Mouse (Mus musculus): ENCODE results near the gene Gm49368.

Gm49368 gene

GRCm38 (mm10) chr7:128057860-128058259, 4.6 kb upstream of the Gm49368 start:
- DNase-seq (ENCODE audit: low spot score), result no peak

GRCm38 (mm10) chr7:128058576-128058975, 3.9 kb upstream of the Gm49368 start:
- DNase-seq (ENCODE audit: low spot score), result no peak

GRCm38 (mm10) chr7:128059091-128059490, 3.4 kb upstream of the Gm49368 start:
- no peak for DNase-seq (ENCODE audit: low spot score)

GRCm38 (mm10) chr7:128063211-128063781, 813 bp downstream of the Gm49368 start:
- DNase-seq (ENCODE audit: low spot score), result no peak

GRCm38 (mm10) chr7:128065547-128065946, 3.1 kb downstream of the Gm49368 start:
- DNase-seq (ENCODE audit: low spot score), result no peak

GRCm38 (mm10) chr7:128067847-128068246, 5.4 kb downstream of the Gm49368 start:
- DNase-seq (ENCODE audit: low spot score), result no peak

GRCm38 (mm10) chr7:128069844-128070243, 7.4 kb downstream of the Gm49368 start:
- no peak for DNase-seq (ENCODE audit: low spot score)

- DNase-seq (ENCODE audit: low spot score), result no peak
Observed at GRCm38 (mm10) chr7:128071816-128072215, 9.3 kb downstream of the Gm49368 start.

- DNase-seq (ENCODE audit: low spot score), result no peak
Observed at GRCm38 (mm10) chr7:128080012-128080411, 17.5 kb downstream of the Gm49368 start.

GRCm38 (mm10) chr7:128089141-128089540, 26.7 kb downstream of the Gm49368 start:
- no peak for DNase-seq (ENCODE audit: low spot score)

GRCm38 (mm10) chr7:128098135-128098534, 35.7 kb downstream of the Gm49368 start:
- no peak for DNase-seq (ENCODE audit: low spot score)

GRCm38 (mm10) chr7:128100742-128101357, 38.4 kb downstream of the Gm49368 start:
- DNase-seq (ENCODE audit: low spot score), result no peak

GRCm38 (mm10) chr7:128105246-128105645, 42.8 kb downstream of the Gm49368 start:
- DNase-seq (ENCODE audit: low spot score), result no peak

GRCm38 (mm10) chr7:128107462-128107861, 45.0 kb downstream of the Gm49368 start:
- no peak for DNase-seq (ENCODE audit: low spot score)

GRCm38 (mm10) chr7:128110314-128110713, 47.8 kb downstream of the Gm49368 start:
- no peak for DNase-seq (ENCODE audit: low spot score)

GRCm38 (mm10) chr7:128112131-128112530, 49.6 kb downstream of the Gm49368 start:
- no peak for DNase-seq (ENCODE audit: low spot score)

- DNase-seq (ENCODE audit: low spot score), result no peak
Observed at GRCm38 (mm10) chr7:128114371-128115105, 52.1 kb downstream of the Gm49368 start.

GRCm38 (mm10) chr7:128115211-128115958, 52.9 kb downstream of the Gm49368 start:
- no peak for DNase-seq (ENCODE audit: low spot score)

GRCm38 (mm10) chr7:128116396-128116795, 53.9 kb downstream of the Gm49368 start:
- no peak for DNase-seq (ENCODE audit: low spot score)

GRCm38 (mm10) chr7:128119726-128120490, 57.4 kb downstream of the Gm49368 start:
- DNase-seq (ENCODE audit: low spot score), result no peak

GRCm38 (mm10) chr7:128128741-128129720, 66.5 kb downstream of the Gm49368 start, which contains the start of gene Itgax:
Gene Itgax (plus strand): TSS chr7:128129547.
- DNase-seq (ENCODE audit: low spot score), result no peak
